Mouse (Mus musculus) small intestine, adult 2 months (tissue): ENCODE data around the gene Dcaf12.

Source experiments
- CTCF ChIP-seq: fragments of 200-500 bp; IDR thresholded peaks from 2 replicates; pipeline ENCODE4 v1.5.1; 2012; ENCODE audit warnings: low read depth, mild to moderate bottlenecking, control low read depth, inconsistent platforms, low read length, moderate library complexity, mixed read lengths; ENCODE audit not compliant: insufficient replicate concordance, insufficient read length; ENCODE audit errors: extremely low read depth
- POLR2A ChIP-seq: fragments of 200-500 bp; IDR thresholded peaks from 2 replicates; pipeline ENCODE4 v1.6.1; 2012; ENCODE audit warnings: low read depth, mild to moderate bottlenecking, control low read depth, inconsistent platforms, low read length, moderate library complexity

DNA sequence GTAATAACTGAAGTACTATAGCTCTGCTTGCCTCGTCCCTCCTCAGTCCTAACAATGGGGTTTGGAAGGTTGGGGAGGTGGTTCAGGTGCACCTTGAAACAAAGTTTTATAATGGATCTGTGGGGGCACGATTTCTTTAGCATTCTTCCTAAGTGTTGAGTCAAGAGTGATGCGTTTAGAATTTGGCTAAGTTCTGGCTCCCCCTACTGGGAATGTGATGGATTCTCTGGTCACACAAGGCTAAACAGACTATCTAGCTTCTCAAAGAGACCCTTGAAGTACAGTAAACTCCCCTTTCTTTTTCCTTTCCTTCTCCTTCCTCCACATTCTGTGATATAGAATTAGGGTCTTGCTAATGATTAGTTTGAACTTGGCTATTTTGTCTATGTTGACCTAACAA is 28.3 kb downstream of the Dcaf12 start:
- TF ChIP-seq POLR2A (no peak), CTCF (no peak)
